Mouse (Mus musculus) midbrain, embryonic 14.5 days (tissue): ENCODE results near the gene Ankrd61. TPM values are rescaled to one million over a fixed set of nuclear protein-coding genes. Genes with fewer than 3 reads are reported as not detected.

ENCODE experiments used
- ATAC-seq: fragments of 200-750 bp; cut with Nextera tagmentation; 2 replicates; pipeline ENCODE4 v1.8.0; 2017; ENCODE audit warnings: moderate number of reproducible peaks, moderate library complexity; ENCODE audit not compliant: low FRiP score, low TSS enrichment
- DNase-seq: peaks from one replicate; pipeline ENCODE4 v3.0.0-alpha.2; 2015
- H3K27ac ChIP-seq: fragments of 300-500 bp; sonication (generic); replicated peaks from 2 replicates; pipeline ENCODE4 v1.5.1; 2014; ENCODE audit warnings: mild to moderate bottlenecking, low read depth, low read length, moderate library complexity
- H3K27me3 ChIP-seq: fragments of 300-500 bp; sonication (generic); 2 replicates; pipeline ENCODE4 v1.6.1; 2014; ENCODE audit warnings: low read length, control low read depth, mixed read lengths; ENCODE audit not compliant: control insufficient read depth, insufficient read depth
- H3K36me3 ChIP-seq: fragments of 300-500 bp; sonication (generic); 2 replicates; pipeline ENCODE4 v1.6.1; 2014; ENCODE audit warnings: low read length, control low read depth; ENCODE audit not compliant: control insufficient read depth, insufficient read depth
- H3K4me1 ChIP-seq: fragments of 300-500 bp; sonication (generic); 2 replicates; pipeline ENCODE4 v1.6.1; 2014; ENCODE audit warnings: mild to moderate bottlenecking, antibody characterized with exemption, low read length, control low read depth; ENCODE audit not compliant: control insufficient read depth, insufficient read depth
- H3K4me2 ChIP-seq: fragments of 300-500 bp; sonication (generic); 2 replicates; pipeline ENCODE4 v1.6.1; 2014; ENCODE audit warnings: mild to moderate bottlenecking, low read length, moderate library complexity
- H3K4me3 ChIP-seq: fragments of 300-500 bp; sonication (generic); replicated peaks from 2 replicates; pipeline ENCODE4 v1.5.1; 2014; ENCODE audit warnings: low read depth, low read length
- H3K9ac ChIP-seq: fragments of 300-500 bp; sonication (generic); replicated peaks from 2 replicates; pipeline ENCODE4 v1.6.1; 2014; ENCODE audit warnings: mild to moderate bottlenecking, low read length, moderate library complexity
- H3K9me3 ChIP-seq: fragments of 300-500 bp; sonication (generic); 2 replicates; pipeline ENCODE4 v1.6.1; 2016; ENCODE audit warnings: low read length, control low read depth, mixed read lengths; ENCODE audit not compliant: control insufficient read depth
- WGBS: fragments of 180-500 bp; shearing (Covaris S2); extraction: QIAGEN DNeasy Blood & Tissue Kit; methylation state at CpG from one replicate; pipeline ENCODE4 v1.1.7; 2014; 5-methylcytosine and 5-hydroxymethylcytosine counted together
- polyA plus RNA-seq: library from polyadenylated mRNA; unstranded; fragments of >200 nt; fragmentation: Nextera tagmentation; extraction: Ambion mirVana; gene quantifications from 2 replicates; pipeline ENCODE4 v1.2.1, GENCODE M21; 2014

Gene Ankrd61
- polyA plus RNA-seq, 1 experiment from 2014 or later, result 0.61 TPM

DNA sequence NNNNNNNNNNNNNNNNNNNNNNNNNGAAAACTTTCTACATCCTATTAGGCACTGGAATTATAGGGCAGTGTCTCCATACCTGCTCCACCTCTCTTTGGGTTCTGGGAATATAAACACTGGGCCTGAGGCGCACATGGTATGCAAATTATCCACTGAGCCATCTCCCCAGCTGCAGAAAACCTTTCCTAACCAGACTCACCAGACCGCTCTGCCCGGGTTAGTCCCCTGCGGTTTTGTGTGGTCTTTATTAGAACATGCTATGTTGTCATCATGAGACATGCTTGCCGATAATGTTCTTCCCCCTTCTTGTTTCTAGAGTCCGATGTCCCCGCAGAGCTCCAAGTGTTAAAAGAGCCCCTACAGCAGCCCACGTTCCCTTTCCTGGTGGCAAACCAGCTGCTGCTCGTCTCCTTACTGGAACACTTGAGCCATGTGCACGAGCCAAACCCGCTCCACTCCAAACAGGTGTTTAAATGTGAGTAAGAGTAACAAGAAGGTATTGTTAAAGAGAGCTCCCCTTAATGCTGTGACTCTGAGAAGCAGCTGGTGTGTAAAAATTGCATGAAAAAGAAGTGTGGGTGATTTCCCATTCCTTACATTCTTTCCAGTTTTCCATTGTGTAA is 25.8 kb downstream of the Ankrd61 start:
- Histone ChIP-seq H3K4me3 (no peak overlapping the region), H3K36me3 (peaks cover 41% of the 10 kb centered on the region), H3K4me1 (no peaks in the 10 kb centered on the region), H3K4me2 (no peak overlapping the region), H3K9me3 (no peaks in the 10 kb centered on the region), H3K27me3 (no peaks in the 10 kb centered on the region), H3K9ac (no peak overlapping the region), H3K27ac (no peak overlapping the region)
- WGBS, result 93% methylated on average over 11 of the region's 11 CpGs
- DNase-seq, result no peak
- no peak for ATAC-seq

Other genes starting within 250 kb of the Ankrd61 start
- gene Usp42, start 165.4 kb downstream of the Ankrd61 start, polyA plus RNA-seq, result 33.9 and 34.3 TPM in 2 replicates
- gene Eif2ak1, start 79.9 kb downstream of the Ankrd61 start, polyA plus RNA-seq, result 37.0 and 48.9 TPM in 2 replicates
- gene Aimp2, start 12.2 kb upstream of the Ankrd61 start, polyA plus RNA-seq, result 72.3 and 83.0 TPM in 2 replicates
- gene Pms2, start 12.3 kb upstream of the Ankrd61 start, polyA plus RNA-seq, result 26.9 and 31.0 TPM in 2 replicates
- gene Gm42421, start 30.5 kb upstream of the Ankrd61 start, polyA plus RNA-seq, result 1.5 and 1.9 TPM in 2 replicates
- 3.4 and 3.9 TPM in 2 replicates for gene Rsph10b, start 35.4 kb upstream of the Ankrd61 start, polyA plus RNA-seq
- gene Ccz1, start 117.2 kb upstream of the Ankrd61 start, polyA plus RNA-seq, result 82.9 and 97.9 TPM in 2 replicates
- gene Ocm, start 129.0 kb upstream of the Ankrd61 start, polyA plus RNA-seq, result not detected in 2 replicates
- 10.3 and 10.6 TPM in 2 replicates for gene Lmtk2, start 202.8 kb upstream of the Ankrd61 start, polyA plus RNA-seq